Mouse (Mus musculus) central nervous system, embryonic 18 days (tissue): ENCODE measurements around the gene Olfr1330. TPM values are rescaled to one million over a fixed set of nuclear protein-coding genes. Genes with fewer than 3 reads are reported as not detected.

ENCODE experiments used
- polyA plus RNA-seq: library from polyadenylated mRNA; depleted of rRNA; stranded (reverse); fragments of >200 nt; gene quantifications from 2 replicates; pipeline ENCODE4 v1.2.3, GENCODE M21; 2012; rRNA removed

Gene Olfr1330
- polyA plus RNA-seq: not detected in 2 replicates

GRCm38 (mm10) chr4:118888297-118888696 lies at the start of gene Olfr1330:
Gene Olfr1330 (plus strand): TSS chr4:118888597.

GRCm38 (mm10) chr4:118864349-118864748 lies 24.0 kb upstream of the Olfr1330 start, which contains the start of gene Olfr1331:
Gene Olfr1331 (plus strand): TSS chr4:118864649.

GRCm38 (mm10) chr4:118917365-118917764 lies 29.0 kb downstream of the Olfr1330 start, which contains the start of gene Olfr1329:
Gene Olfr1329 (minus strand): TSS chr4:118917465.

GRCm38 (mm10) chr4:118938512-118938911 lies 50.1 kb downstream of the Olfr1330 start, which contains the start of gene Olfr1328:
Gene Olfr1328 (minus strand): TSS chr4:118938612.

Other genes starting within 250 kb of the Olfr1330 start
- gene Olfr62, start 229.6 kb upstream of the Olfr1330 start, polyA plus RNA-seq: not detected in 2 replicates
- gene Olfr1342, start 195.8 kb upstream of the Olfr1330 start, polyA plus RNA-seq: 0.01 and 0.08 TPM in 2 replicates
- not detected in 2 replicates for gene Olfr1341, start 185.1 kb upstream of the Olfr1330 start, polyA plus RNA-seq
- gene Olfr1340, start 168.5 kb upstream of the Olfr1330 start, polyA plus RNA-seq: not detected in 2 replicates
- gene Olfr1339, start 156.4 kb upstream of the Olfr1330 start, polyA plus RNA-seq: not detected in 2 replicates
- gene Olfr1338, start 129.9 kb upstream of the Olfr1330 start, polyA plus RNA-seq: not detected in 2 replicates
- not detected in 2 replicates for gene Olfr1337, start 106.0 kb upstream of the Olfr1330 start, polyA plus RNA-seq
- gene Olfr1335, start 78.7 kb upstream of the Olfr1330 start, polyA plus RNA-seq: not detected in 2 replicates
- gene Olfr1333, start 52.3 kb upstream of the Olfr1330 start, polyA plus RNA-seq: not detected in 2 replicates
- gene Olfr1331, start 23.9 kb upstream of the Olfr1330 start, polyA plus RNA-seq: not detected in 2 replicates
- not detected in 2 replicates for gene Olfr1329, start 28.9 kb downstream of the Olfr1330 start, polyA plus RNA-seq
- not detected in 2 replicates for gene Olfr1328, start 50.0 kb downstream of the Olfr1330 start, polyA plus RNA-seq
- 0.14 and 0.15 TPM in 2 replicates for gene Lao1, start 73.0 kb downstream of the Olfr1330 start, polyA plus RNA-seq
- 64.7 and 77.2 TPM in 2 replicates for gene Slc2a1, start 220.1 kb downstream of the Olfr1330 start, polyA plus RNA-seq